Comparison of ENCODE assay signal across 26 mouse cellular contexts in genomic region chr11:68888253-68888652, GRCm38 (mm10). TPM values are rescaled to one million over a fixed set of nuclear protein-coding genes. Genes with fewer than 3 reads are reported as not detected.
"Had no signal": no experiment of that assay in that cellular context is flagged by ENCODE, and none has a peak within 500 bp of the region (broad histone marks: within the 10 kb centered on the region; RNA-seq: fewer than 3 reads in every experiment).

TSS of gene Rnf222 (plus strand) at chr11:68888553.

- H3K9ac ChIP-seq: heart, embryonic 12.5 days; hindbrain, embryonic 12.5 days; hindbrain, embryonic 14.5 days; limb, embryonic 12.5 days; limb, embryonic 15.5 days; liver, embryonic 12.5 days had no signal

- H3K36me3 ChIP-seq: heart, embryonic 10.5 days; heart, embryonic 12.5 days; hindbrain, embryonic 10.5 days; hindbrain, embryonic 12.5 days; limb, embryonic 12.5 days; limb, embryonic 15.5 days; liver, embryonic 12.5 days had no signal

- H3K4me3 ChIP-seq: gastrocnemius, adult 2 months; heart, embryonic 10.5 days; heart, embryonic 12.5 days; hindbrain, embryonic 10.5 days; hindbrain, embryonic 12.5 days; limb, embryonic 12.5 days; limb, embryonic 15.5 days; liver, embryonic 12.5 days had no signal

- H3K27ac ChIP-seq: gastrocnemius, adult 2 months; heart, embryonic 10.5 days; hindbrain, embryonic 10.5 days; hindbrain, embryonic 12.5 days; hindbrain, embryonic 14.5 days; limb, embryonic 12.5 days; limb, embryonic 15.5 days; liver, embryonic 12.5 days had no signal

- DNase-seq: gastrocnemius, adult 2 months; gastrocnemius, postnatal 10 days; gastrocnemius, postnatal 25 days; heart, adult 18-20 months; heart, postnatal 10 days; heart, postnatal 4 days; kidney, adult 18-20 months; kidney, adult 8-10 months; kidney, postnatal 10 days; kidney, postnatal 25 days; layer of hippocampus, adult 9-11 months; layer of hippocampus, postnatal 36 days; left cerebral cortex, postnatal 4 days had no signal

- ATAC-seq: hindbrain, embryonic 16.5 days; inflammation-experienced regulatory T-cells, adult 6 months; intestine, postnatal 0 days; liver, embryonic 12.5 days had no signal

- H3K9me3 ChIP-seq: heart, embryonic 10.5 days; heart, embryonic 12.5 days; hindbrain, embryonic 10.5 days; hindbrain, embryonic 12.5 days; limb, embryonic 12.5 days; limb, embryonic 15.5 days; liver, embryonic 12.5 days had no signal

- H3K4me1 ChIP-seq: hindbrain, embryonic 12.5 days; limb, embryonic 12.5 days had no signal

- H3K4me2 ChIP-seq: heart, embryonic 12.5 days; hindbrain, embryonic 12.5 days; hindbrain, embryonic 14.5 days; limb, embryonic 12.5 days; limb, embryonic 15.5 days; liver, embryonic 12.5 days had no signal

- H3K27me3 ChIP-seq: hindbrain, embryonic 12.5 days; limb, embryonic 15.5 days; liver, embryonic 12.5 days had no signal

RNA-seq across cellular contexts. Expression of gene Rnf222, which starts in this region (rescaled TPM):
- polyA plus RNA-seq: heart, embryonic 14.5 days; hindbrain, embryonic 12.5 days; hindbrain, embryonic 14.5 days; inflammation-experienced regulatory T-cells, adult 6 months; large intestine, adult 2 months had no signal
